Mouse (Mus musculus) cerebellum, adult 9-10 months (tissue): ENCODE results near the gene Nfe2l1.
"Not testable (repeated sequence)": the region's sequence is repeated elsewhere in the genome, so short reads cannot be mapped to it uniquely, and the experiment has no call there.

Experiments used
- DNase-seq: peaks from one replicate; pipeline ENCODE4 v3.0.0; 2022

The Nfe2l1 gene

DNA sequence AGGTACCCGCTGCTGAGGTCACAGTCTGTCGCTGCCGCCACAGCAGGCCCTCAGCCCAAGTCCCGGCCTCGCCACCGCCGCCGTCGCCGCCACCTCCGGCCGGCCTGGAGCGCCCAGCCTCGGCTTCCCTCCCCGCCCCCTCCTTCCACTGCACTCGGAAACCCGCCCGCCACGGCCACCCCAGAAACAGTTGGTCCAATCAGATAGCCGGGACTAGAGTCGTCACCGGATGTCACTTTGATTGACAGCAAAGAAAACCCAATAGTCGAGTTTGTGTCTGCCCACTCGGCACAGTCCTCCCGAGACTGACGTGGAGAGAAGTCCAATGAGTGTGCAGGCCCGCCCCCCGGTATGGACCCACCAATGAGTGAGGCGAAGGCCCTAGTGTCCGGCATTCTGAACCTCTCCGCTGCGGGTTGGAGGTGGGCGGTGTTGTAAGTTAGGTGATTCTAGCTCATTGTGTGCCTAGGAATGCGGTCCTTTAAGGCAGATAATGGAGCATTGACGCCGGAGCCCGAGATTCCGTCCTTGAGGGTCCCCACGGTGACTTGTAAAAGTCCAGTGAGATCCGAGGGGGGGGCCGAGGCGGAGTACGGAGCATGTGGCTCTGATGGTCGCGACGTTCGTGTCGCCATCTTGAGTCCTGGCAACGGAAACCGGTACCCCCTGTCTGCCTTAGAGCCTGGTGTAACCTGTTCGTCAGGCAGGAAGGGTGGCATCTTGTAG, at the start of gene Nfe2l1:
Nfe2l1 (minus strand) TSS at position 156 of the 726 bp plus-strand sequence.
- DNase-seq = peak; percentile 100

DNA sequence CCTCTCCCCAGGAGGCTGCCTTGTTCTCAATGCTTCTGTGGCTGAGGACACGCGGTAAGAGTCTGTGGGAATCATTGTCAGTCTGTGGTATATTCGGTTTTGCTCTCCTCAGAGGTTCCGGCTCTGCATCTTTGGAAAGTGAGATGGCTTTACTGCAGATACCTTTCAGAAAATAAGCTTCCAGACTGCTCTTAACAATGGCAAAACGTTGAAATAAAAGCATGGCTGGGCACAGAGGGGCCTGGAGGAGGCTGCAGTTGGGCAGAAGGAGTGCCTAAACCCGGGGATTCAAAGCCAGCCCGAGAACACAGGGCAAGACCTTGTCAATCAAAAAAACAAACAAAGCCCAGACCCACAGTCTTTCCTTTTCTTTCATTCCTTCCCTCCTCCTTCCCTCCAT, 49.6 kb upstream of the Nfe2l1 start:
- no peak for DNase-seq

DNA sequence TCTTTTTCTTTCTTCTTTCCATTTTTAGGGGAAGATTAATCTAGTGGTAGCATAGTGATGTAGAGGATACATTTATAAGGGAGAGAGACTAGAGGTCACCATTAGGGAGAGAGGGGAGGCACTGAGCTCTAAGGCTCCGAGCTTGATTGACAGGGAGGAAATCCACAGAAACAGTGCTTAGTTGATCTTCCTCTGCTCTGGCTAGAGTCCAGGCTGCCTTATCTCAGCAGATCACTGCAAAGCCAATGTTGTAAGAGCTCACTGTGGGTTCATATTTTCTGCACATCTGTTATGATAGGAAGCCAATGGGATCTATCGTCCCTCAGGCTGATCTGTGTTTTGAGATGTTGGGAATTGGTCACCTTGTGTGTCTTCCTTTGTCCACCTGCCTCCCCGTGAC, 48.9 kb upstream of the Nfe2l1 start:
- DNase-seq = no peak

DNA sequence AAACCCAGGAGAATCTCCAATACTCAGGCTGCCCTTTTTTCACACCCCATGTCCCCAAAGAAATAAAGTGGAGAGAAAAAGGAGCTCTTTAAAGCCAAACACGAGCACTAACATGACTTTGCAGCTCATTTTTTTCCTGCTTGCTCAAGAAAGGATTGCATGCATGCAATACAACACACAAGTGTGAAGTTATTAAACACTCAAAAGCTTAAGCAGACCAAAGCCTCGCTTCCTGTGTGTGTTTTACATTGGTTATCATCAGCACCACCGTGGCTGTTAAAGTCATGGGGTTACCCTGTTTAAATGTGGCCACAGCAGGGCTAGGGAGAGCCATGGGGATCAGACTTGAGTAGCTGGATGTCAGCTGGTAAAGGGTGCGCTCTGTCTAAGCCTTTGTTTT, 47.3 kb upstream of the Nfe2l1 start:
- DNase-seq = no peak

DNA sequence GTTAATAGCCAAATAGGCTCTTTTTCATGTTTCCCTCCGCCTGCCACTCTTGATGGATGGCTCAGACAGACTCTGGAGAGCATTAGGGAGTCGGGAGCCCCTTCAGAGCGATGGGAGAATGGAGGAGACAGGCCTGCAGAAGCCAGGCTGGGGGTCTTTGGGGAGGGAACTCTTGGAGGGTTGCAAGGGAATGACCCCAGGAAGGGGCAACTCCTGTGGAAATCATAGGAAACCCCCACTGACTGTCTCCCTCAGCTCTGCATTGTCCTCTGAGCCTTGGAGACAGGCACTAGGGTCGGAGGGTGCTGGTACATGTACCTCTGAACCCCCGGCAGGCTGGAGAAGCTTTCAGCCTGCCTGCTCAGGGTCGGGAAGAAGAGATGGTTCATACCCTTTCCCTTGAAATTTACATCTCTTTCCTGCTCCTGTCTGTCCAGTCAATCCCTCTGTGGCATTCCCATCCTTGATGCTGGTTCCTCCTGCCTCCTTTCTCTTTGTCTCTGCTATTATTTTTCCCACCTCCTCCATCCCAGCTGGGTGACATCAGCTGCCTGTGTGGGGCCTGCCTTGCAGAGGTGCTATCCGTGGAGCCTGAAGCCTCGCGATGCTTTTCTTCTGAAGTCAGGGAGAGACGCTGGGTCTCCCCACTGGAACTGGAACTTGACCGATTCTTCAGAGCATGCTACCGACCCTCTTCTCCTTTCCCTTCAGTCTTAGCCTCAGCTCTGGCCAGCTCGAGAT, 46.7 kb upstream of the Nfe2l1 start:
- DNase-seq = no peak

DNA sequence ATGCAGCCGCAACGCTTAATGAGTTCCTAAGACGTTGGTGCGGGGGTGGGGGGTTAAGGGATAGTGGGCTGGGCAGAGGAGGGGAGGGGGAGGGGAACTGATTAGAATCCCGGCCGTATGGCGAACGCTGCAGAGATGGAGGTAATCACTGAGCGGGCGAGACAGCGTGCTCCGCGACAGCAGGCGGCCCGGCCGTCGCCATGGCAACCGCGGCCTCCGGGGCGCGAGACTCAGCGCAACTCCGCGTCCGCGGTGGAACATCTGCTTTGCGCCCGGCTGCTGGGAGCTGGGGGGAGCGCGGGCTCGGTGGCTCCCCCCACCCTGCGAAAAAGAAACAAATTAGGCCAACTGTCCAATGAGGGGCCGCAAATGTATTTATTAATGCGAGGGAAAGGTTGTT, 46.0 kb upstream of the Nfe2l1 start:
- DNase-seq = peak; percentile 42

DNA sequence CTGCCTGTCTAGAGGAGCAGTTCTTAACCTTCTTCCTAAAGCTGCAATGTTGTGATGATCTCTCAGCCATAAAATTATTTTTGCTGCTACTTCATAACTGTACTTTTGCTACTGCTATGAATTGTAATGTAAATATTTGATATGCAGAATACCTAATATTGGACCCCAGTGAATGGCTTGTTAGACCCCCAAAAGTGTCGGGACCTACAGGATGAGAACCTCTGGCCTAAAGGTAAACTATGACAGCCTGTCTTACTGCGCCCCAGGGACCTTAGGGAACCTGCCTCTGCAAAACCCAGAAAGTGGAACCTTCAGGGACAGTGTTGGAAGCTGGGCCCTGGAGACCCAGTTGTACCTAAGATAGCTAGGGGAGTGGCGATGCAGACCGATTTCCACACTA, 45.5 kb upstream of the Nfe2l1 start:
- no peak for DNase-seq

DNA sequence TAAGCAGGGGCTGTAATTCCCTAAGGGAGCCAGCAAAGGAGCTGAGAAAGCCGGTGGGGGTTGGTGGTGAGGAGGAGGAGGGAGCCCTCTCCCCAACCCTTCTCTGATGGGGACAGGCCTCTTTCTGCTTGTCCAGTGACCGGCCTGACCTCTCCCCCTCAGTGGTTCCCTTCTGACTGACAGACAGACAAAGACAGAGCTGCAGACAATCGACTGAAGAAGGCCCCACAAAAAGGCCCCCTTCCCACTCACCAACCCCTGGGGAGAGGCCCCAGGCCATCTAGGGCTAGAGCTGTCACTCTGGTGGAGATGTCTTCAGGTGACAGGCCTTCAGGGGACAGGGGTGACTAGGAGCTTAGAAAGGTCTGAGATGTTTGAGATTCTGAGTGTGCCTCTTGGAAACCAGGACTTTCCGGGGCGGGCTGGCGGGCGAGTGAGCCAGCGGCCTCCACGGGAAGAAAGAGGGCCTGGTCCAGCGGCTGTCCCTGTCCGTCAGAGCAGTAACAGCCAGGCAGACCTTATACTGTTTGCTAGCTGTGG, 43.9 kb upstream of the Nfe2l1 start:
- DNase-seq = no peak

DNA sequence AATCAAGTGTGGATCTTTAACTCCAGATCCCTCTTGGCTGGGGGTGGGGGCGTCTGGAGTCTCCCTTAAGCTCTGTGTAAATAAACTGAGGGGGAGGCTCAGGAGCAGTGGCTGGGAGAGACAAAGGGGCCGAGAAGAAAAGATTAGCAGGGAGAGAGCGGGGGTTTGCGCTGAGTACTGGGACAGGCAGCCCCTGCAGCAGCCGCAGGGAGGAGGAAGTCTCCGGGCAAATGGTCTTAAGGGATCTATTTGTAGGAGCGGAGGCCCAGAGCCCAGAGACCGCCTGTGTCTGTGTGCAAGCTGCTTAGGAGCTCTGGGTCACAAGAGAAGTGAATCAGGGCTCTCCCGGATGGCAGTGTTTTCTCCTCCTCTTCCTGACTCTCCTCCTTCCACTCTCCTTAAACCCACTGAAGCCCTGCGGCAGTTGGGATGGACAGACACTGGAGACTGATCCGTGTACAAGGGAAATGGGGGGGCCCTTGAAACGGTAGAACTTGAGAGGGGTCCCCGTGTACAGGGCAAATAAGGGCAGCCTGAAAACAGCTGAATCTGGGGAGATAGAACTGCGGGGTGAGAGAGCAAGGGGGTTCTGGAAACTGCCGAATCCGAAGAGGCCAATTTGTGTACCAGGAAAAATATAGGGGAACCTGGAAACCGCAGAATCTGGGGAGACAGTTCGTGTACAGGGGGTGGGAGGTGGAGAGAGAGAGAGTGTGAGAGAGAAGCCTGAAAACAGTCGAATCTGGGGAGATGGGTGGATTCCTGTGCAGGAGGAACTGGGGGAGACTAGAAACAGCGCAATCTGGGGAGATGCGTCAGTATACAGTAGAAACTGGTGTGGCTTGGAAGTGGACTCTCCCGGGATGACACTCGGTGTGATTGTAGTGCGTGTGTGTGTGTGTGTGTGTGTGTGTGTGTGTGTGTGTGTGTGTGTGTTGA, 42.9 kb upstream of the Nfe2l1 start:
- DNase-seq = no peak

DNA sequence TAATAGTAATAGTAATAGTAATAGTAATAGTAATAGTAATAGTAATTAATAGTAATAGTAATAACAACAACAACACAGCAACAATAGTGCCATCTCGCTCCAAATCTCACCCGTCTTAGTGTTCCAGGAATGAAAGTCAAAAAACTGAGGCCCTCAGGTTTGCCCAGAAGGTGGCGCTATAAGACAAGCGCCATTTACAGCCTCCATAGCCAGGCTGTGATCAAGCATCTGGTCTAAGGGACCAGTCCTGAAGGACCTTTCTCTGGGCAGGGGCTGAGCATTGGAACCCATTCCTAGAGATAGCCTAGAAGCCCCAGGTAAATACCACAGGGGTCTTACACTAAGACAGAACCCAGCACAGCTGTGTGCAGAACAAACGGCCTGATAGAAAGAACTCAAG, 37.4 kb upstream of the Nfe2l1 start:
- peak; percentile 79 for DNase-seq

DNA sequence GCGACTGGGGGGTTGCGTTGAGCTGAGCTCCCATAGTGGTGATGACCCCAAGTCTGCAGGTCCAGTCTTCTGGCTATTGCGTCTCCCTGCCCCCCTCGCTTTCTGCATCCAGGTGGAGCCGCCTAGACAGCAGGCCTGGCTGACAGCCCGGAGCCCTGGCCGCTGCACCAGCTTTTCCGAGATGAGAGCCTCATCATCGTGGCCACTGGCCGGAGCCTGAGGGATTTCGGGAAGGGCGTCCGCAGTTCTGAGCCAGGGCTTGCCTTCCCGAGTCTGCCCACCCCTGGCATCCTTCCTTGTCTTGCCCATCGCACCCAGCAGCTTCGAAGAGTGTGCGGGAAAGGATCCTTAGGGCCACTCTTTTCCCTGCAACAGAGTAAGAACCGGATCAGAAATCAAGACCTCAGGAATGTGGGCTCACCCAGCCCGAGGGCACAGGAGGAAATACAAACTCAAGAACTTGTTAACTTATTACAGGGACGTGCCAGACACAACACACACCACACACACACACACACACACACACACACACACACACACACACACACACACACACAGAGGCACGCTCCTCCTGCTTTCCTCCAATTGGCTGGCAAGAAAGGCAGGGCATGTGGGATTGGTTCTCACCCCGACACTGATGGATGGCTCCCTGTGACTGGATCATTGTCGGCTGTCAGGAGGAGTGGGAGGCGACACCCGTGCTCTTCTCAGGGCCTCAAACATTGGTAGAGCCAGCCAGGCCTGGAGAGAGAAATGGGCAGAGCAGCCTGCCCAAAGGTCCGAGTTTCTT, 33.6 kb upstream of the Nfe2l1 start:
- peak; percentile 57 for DNase-seq

DNA sequence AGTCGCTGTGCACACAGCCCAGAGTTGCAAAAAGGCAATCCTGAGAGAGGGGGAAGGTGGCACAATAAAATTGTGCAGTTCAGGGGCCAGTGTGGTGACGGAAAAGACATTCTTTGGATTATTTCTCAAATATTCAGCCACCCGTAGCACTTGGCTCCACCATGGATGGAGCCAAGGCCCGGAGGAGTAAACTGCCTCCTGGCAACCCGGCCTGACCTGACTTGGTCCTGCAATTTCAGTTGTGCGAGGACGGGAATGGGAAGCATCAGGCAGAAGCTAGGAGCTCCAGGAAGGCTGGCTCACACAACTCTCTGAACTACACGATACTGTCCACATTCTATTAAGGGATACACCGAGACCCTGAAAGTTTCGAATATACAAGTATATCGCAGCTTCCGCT, 32.8 kb upstream of the Nfe2l1 start:
- no peak for DNase-seq

DNA sequence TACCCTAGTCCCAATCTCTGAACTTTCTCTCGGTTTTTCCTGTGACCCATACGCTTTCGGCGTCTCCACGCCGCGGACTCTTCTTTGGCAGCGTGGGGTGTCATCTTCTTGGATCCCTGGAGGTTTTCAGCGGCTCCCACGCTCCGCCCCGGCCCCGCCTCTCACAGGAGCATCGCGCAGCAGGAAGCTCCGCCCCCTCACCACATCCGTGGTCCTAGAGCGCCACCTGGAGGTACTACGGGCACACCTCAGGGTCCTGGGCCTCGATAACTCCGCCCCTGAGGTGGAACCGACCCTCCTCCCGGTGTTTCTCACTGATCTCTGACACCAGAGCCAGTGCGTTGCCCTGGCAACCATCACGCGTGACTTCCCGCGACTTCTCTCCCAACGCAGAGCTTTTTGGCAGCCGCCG, 32.1 kb upstream of the Nfe2l1 start:
- peak; percentile 96 for DNase-seq

DNA sequence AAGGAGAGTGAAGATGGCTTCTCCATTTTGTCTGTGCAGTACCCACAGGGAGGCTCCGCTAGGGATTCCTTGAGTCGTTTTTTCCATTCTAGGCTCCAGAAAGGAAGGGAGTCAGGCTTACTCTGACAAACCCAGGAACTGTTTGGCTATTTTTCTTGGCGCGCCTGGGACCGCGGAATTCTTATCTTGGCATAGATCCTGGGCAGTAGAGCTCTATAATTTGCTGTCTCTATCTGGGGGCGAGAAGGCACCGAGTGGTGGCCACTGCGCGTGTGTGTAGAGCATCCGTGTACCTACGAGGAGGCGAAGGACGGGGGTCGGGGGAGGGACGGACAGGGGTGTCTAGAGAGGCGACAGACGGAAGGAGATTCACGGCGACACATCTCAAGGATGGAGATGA, 31.7 kb upstream of the Nfe2l1 start:
- DNase-seq = no peak

DNA sequence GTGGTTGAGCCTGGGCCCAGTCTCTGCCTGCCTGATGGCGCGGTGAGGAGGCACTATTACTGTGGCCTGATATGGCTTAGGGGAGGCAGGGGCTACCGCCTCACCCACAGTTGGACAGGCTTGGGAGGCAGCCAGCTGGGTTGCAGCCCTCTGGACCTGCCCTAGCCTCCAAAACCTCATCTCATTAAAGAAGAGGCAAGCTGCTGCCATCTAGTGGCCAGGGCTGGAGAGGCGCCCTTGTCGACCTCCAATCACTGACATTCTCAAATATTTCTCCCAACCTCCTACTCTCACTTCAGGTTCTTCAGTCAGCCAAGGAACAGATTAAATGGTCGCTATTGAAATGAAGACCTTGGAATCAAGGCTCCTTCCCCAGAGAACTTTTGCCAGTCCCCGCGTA, 30.8 kb upstream of the Nfe2l1 start:
- DNase-seq = peak; percentile 88

DNA sequence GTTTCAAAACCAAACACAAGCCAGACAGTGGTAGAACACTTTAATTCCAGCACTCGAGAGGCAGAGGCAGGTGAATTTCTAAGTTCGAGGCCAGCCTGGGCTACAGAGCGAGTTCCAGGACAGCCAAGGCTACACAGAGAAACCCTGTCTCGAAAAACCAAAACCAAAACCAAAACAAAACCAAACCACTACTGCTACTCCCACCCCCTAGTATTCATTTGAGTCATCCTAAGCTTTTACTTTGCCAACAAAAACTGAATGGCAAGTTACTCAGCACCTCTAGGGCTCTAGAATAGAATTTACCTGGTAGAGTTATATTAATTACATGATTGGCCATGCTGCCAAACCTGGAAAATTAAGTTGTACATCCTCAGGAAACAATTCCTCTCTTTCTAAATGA, 29.9 kb upstream of the Nfe2l1 start:
- no peak for DNase-seq

DNA sequence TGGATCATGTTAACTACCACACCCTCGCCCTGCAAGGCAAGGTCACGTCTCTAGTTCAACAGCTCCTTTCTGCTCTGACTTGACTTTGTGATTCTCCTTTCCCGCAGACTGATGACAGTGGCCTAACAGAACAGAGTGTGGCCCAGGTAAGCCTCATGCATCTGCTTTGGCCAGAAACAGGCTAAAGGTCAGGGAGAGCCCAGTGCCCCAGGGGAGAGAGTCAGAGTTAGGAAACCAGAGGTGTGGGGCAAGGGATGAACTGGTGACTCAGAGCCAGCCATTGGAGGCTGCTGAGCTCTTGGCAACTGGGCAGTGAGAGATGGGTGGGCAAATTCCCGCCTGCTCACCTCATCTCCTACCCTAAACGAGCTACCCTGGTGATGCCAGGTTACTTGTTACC, 27.7 kb upstream of the Nfe2l1 start:
- DNase-seq = no peak

DNA sequence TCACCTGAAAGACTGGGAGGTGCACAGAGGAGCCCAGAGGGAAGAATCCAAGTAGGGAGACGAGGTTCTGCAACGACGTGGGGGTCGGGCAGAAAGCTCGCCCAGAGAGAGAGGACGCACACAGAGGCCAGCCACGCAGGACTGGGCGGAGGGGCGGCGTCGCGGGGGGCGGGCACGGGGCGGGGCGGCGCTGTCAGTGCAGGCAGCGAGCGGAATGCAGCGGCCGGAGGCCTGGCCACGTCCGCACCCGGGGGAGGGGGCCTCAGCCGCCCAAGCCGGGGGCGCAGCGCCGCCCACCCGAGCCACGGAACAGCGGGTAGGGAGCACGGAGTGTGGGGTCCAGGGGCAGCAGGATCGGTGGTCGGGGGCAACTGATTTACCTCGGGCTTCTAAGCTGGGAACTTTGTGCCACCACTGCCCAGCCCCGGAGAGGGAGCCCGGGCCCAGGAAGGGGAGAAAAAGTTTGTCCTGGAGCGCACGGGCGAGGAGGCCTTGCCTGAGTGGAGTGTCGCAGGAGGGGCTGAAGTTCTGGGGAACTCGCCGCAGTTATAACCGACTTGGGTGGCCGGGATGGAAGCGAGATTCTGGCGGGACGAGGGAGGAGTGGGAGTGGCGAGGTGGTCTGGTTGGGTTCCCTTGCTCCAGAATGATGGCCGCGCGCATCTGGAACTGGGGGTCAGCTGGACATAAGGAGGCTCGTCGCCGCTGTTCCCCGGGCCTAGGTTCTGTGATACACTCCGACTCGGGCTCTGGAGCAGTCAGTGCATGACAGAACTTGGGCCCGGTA, 20.1 kb upstream of the Nfe2l1 start, which contains the start of gene Copz2:
Copz2 (plus strand) TSS at position 190 of the 787 bp plus-strand sequence.
- no peak for DNase-seq

DNA sequence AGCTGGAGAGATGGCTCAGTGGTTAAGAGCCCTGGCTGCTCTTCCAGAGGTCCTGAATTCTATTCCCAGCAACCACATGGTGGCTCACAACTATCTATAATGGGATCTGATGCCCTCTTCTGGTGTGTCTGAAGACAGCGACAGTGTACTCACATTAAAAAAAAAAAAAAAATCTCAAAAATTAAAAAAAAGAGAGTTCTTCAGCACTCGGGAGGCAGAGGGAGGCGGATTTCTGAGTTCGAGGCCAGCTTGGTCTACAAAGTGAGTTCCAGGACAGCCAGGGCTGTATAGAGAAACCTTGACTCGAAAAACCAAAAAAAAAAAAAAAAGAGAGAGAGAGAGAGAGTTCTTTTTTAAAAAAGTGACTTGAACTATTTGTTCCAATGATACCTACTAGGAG, 19.4 kb upstream of the Nfe2l1 start:
- not testable (repeated sequence) for DNase-seq

DNA sequence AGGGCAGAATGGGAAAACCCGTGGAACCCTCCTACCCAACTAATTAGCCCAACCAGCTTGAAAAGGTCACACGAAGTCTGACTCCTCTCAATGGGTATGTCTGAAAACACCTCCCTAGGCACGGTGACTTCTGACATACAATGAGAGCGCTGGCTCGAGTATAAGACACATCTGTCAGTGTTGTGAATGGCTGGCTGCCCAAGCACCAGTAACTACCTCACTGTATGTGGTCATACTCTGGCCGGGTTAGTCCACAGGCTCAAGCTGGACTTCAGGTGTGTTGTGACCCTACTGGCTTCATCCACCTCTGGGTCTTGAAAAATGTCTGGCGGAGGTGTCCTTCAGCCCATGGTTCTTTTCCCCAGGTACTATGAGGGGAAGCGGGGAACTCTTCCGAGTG, 18.9 kb upstream of the Nfe2l1 start:
- DNase-seq = no peak

DNA sequence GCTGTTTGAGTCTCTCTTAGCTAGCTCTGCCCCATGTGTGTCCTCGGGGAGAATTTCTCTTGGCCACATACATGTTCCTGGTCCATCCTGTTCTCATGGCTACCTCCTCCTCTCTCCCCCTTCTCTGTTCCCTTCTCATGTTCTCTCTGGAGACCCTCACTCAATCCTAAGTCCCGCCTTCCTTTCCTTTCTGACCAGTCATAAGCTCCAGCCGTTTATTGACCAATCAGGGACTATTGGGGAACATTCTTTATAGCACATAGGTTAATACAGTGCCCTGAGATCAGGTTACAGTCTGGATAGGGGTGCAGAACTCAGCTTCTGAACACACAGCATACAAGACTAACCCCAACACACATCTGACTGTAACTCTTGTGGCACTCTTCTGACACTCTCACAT, 17.5 kb upstream of the Nfe2l1 start:
- no peak for DNase-seq
